Mouse (Mus musculus): ENCODE measurements at regions not wholly inside any gene's neighbourhood (a gene's known extent, or its start where the extent isn't known, plus 50 kb on each side); places are given as distances from the start of the nearest gene placed in this dataset.

- H3K27me3 ChIP-seq (ENCODE audit: control insufficient read depth, insufficient read depth, low read length): no peaks in the 10 kb centered on the region
- 66% methylated on average over 2 of the region's 2 CpGs for WGBS
- H3K4me1 ChIP-seq (ENCODE audit: control insufficient read depth, insufficient read depth, insufficient read length): no peaks in the 10 kb centered on the region
- no peak for TF ChIP-seq CTCF (IDR thresholded peaks at IDR 0.05; ENCODE audit: extremely low read depth, insufficient read depth, insufficient read length, insufficient replicate concordance)
- no peak for TF ChIP-seq POLR2A (IDR thresholded peaks at IDR 0.05; ENCODE audit: low read depth, low read length)
- H3K4me3 ChIP-seq (ENCODE audit: extremely low read depth, insufficient read depth, insufficient read length): no peak overlapping the region
- DNase-seq (ENCODE audit: low read depth in 1 of 2, low spot score in 2 of 2): no peak
- no peaks in the 10 kb centered on the region for H3K36me3 ChIP-seq (ENCODE audit: control insufficient read depth, insufficient read depth, low read length)
- no peak overlapping the region for H3K27ac ChIP-seq (ENCODE audit: insufficient read depth, low read length)
Measured at GRCm38 (mm10) chr8:89563544-89563943, 519.6 kb upstream of the Sall1 start.

GRCm38 (mm10) chr8:89562597-89562996 is 518.6 kb upstream of the Sall1 start:
- no peak for DNase-seq (ENCODE audit: low read depth in 1 of 2, low spot score in 2 of 2)
- TF ChIP-seq CTCF (IDR thresholded peaks at IDR 0.05; ENCODE audit: extremely low read depth, insufficient read depth, insufficient read length, insufficient replicate concordance) (no peak), POLR2A (IDR thresholded peaks at IDR 0.05; ENCODE audit: low read depth, low read length) (no peak)
- Histone ChIP-seq H3K36me3 (ENCODE audit: control insufficient read depth, insufficient read depth, low read length) (no peaks in the 10 kb centered on the region), H3K27ac (ENCODE audit: insufficient read depth, low read length) (no peak overlapping the region), H3K4me1 (ENCODE audit: control insufficient read depth, insufficient read depth, insufficient read length) (no peaks in the 10 kb centered on the region), H3K4me3 (ENCODE audit: extremely low read depth, insufficient read depth, insufficient read length) (no peak overlapping the region), H3K27me3 (ENCODE audit: control insufficient read depth, insufficient read depth, low read length) (no peaks in the 10 kb centered on the region)
- 79% methylated on average over 8 of the region's 8 CpGs for WGBS

DNA sequence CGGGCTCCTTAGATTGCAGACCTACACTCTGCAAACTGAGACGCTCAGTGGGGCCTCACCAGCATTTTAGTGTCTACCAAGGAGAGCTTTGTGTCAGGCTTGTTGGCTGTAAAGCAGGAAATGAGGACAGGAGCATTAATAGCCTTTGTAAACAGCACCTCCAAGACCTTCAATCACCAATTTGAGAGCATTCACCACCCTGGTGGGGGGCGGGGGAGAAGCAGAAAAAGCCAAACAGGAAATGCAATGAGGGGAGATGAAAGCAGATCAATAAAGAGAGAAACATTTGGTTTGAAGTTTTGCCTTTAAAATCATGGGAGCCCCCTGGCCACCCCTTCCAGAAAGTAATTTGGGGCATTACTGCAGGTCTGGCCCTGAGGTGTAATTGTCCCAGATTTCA is 497.3 kb upstream of the Sall1 start:
- no peaks in the 10 kb centered on the region; the same call in 1 of the 2 replicates for H3K27me3 ChIP-seq (ENCODE audit: control insufficient read depth, insufficient read depth, low read length)
- no peak for TF ChIP-seq CTCF (IDR thresholded peaks at IDR 0.05; ENCODE audit: extremely low read depth, insufficient read depth, insufficient read length, insufficient replicate concordance)
- TF ChIP-seq POLR2A (IDR thresholded peaks at IDR 0.05; ENCODE audit: low read depth, low read length): no peak
- H3K4me3 ChIP-seq (ENCODE audit: extremely low read depth, insufficient read depth, insufficient read length): no peak overlapping the region
- no peaks in the 10 kb centered on the region for H3K4me1 ChIP-seq (ENCODE audit: control insufficient read depth, insufficient read depth, insufficient read length)
- DNase-seq (ENCODE audit: low read depth in 1 of 2, low spot score in 2 of 2): no peak
- H3K27ac ChIP-seq (ENCODE audit: insufficient read depth, low read length): no peak overlapping the region
- 56% methylated on average over 3 of the region's 3 CpGs for WGBS
- H3K36me3 ChIP-seq (ENCODE audit: control insufficient read depth, insufficient read depth, low read length): no peaks in the 10 kb centered on the region

DNA sequence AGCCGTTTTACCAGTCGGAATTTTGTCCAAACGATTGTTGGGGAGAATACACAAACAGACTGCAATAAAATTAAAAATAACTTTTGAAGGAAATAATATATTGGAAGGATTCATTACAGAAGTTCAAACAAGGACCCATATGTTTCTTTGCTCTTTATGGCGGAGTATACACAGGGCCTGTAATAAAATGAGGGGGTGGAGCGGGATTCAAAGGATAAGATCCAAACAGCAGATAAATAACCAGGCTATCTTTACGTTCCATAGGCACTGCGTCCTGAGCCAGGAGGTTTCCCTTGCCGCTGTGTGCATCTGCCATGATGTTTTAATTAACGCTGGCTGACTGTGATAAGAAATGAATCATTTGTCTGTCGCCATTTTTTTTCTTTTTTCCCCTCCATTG is 490.6 kb upstream of the Sall1 start:
- Histone ChIP-seq H3K36me3 (ENCODE audit: control insufficient read depth, insufficient read depth, low read length) (no peaks in the 10 kb centered on the region), H3K4me3 (ENCODE audit: extremely low read depth, insufficient read depth, insufficient read length) (no peak overlapping the region), H3K27ac (ENCODE audit: insufficient read depth, low read length) (no peak overlapping the region), H3K4me1 (ENCODE audit: control insufficient read depth, insufficient read depth, insufficient read length) (no peaks in the 10 kb centered on the region), H3K27me3 (ENCODE audit: control insufficient read depth, insufficient read depth, low read length) (no peaks in the 10 kb centered on the region)
- WGBS: 57% methylated on average over 10 of the region's 10 CpGs
- DNase-seq (ENCODE audit: low read depth in 1 of 2, low spot score in 2 of 2): no peak
- TF ChIP-seq POLR2A (IDR thresholded peaks at IDR 0.05; ENCODE audit: low read depth, low read length): no peak
- TF ChIP-seq CTCF (IDR thresholded peaks at IDR 0.05; ENCODE audit: extremely low read depth, insufficient read depth, insufficient read length, insufficient replicate concordance): no peak

DNA sequence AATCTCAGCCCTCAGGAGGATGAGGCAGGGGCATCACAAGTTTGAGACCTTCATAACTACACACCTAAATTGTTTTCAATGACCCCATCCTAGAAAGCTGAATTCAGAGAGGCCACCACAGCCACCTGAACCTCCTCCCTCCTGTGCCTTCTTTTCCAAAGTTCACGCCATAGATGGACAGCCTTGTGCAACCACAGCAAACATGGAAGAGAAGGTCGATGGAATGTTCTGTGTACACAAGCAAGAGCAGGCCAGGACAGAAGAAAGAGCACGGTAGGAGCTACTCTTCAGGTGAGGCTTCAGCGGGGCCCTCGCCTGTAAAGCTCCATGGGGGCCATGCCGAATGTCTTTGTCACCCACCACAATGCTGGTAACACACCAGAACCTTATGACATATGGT is 481.1 kb upstream of the Sall1 start:
- no peak for DNase-seq (ENCODE audit: low read depth in 1 of 2, low spot score in 2 of 2)
- 82% methylated on average over 6 of the region's 6 CpGs for WGBS
- Histone ChIP-seq H3K27ac (ENCODE audit: insufficient read depth, low read length) (no peak overlapping the region), H3K27me3 (ENCODE audit: control insufficient read depth, insufficient read depth, low read length) (no peaks in the 10 kb centered on the region; the same call in 1 of the 2 replicates), H3K4me1 (ENCODE audit: control insufficient read depth, insufficient read depth, insufficient read length) (no peaks in the 10 kb centered on the region), H3K36me3 (ENCODE audit: control insufficient read depth, insufficient read depth, low read length) (no peaks in the 10 kb centered on the region), H3K4me3 (ENCODE audit: extremely low read depth, insufficient read depth, insufficient read length) (no peak overlapping the region)
- TF ChIP-seq POLR2A (IDR thresholded peaks at IDR 0.05; ENCODE audit: low read depth, low read length) (no peak), CTCF (IDR thresholded peaks at IDR 0.05; ENCODE audit: extremely low read depth, insufficient read depth, insufficient read length, insufficient replicate concordance) (no peak)

- H3K27ac ChIP-seq (ENCODE audit: insufficient read depth, low read length): no peak overlapping the region
- 85% methylated on average over 3 of the region's 3 CpGs for WGBS
Measured at GRCm38 (mm10) chr8:89523336-89523735, 479.4 kb upstream of the Sall1 start.

DNA sequence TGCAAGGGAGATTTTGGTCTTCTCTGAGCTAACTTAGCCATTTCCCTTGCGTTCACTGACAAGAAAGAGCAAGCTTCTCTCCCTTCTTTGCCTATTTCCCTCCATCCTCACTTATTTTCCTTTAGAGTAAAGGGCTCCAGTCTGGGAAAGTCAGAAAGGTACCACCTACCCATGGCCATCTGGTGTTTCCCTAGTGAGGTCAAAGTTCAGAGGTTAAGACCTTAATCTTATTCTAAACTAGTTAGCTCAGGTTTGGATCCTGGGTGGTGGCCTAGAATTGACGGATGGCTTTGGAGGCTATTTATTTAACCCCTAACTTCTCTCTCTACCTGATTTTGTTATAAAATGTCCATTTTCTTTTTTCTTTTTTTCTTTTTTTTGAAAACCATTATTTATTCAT is 472.6 kb upstream of the Sall1 start:
- Histone ChIP-seq H3K4me3 (ENCODE audit: extremely low read depth, insufficient read depth, insufficient read length) (no peak overlapping the region), H3K27ac (ENCODE audit: insufficient read depth, low read length) (no peak overlapping the region), H3K4me1 (ENCODE audit: control insufficient read depth, insufficient read depth, insufficient read length) (no peaks in the 10 kb centered on the region), H3K27me3 (ENCODE audit: control insufficient read depth, insufficient read depth, low read length) (no peaks in the 10 kb centered on the region; the same call in 1 of the 2 replicates), H3K36me3 (ENCODE audit: control insufficient read depth, insufficient read depth, low read length) (no peaks in the 10 kb centered on the region)
- no peak for DNase-seq (ENCODE audit: low read depth in 1 of 2, low spot score in 2 of 2)
- WGBS: 83% methylated on average over 2 of the region's 2 CpGs
- TF ChIP-seq POLR2A (IDR thresholded peaks at IDR 0.05; ENCODE audit: low read depth, low read length): no peak
- no peak for TF ChIP-seq CTCF (IDR thresholded peaks at IDR 0.05; ENCODE audit: extremely low read depth, insufficient read depth, insufficient read length, insufficient replicate concordance)

More at GRCm38 (mm10) chr8:89523336-89523735, 479.4 kb upstream of the Sall1 start:
- TF ChIP-seq POLR2A (IDR thresholded peaks at IDR 0.05; ENCODE audit: low read depth, low read length) (no peak), CTCF (IDR thresholded peaks at IDR 0.05; ENCODE audit: extremely low read depth, insufficient read depth, insufficient read length, insufficient replicate concordance) (no peak)
- Histone ChIP-seq H3K4me1 (ENCODE audit: control insufficient read depth, insufficient read depth, insufficient read length) (no peaks in the 10 kb centered on the region), H3K4me3 (ENCODE audit: extremely low read depth, insufficient read depth, insufficient read length) (no peak overlapping the region), H3K36me3 (ENCODE audit: control insufficient read depth, insufficient read depth, low read length) (no peaks in the 10 kb centered on the region), H3K27me3 (ENCODE audit: control insufficient read depth, insufficient read depth, low read length) (no peaks in the 10 kb centered on the region; the same call in 1 of the 2 replicates)
- DNase-seq (ENCODE audit: low read depth in 1 of 2, low spot score in 2 of 2): no peak
